Mouse (Mus musculus) forebrain, embryonic 11.5 days (tissue): ENCODE results near the gene Ccdc106. TPM values are rescaled to one million over a fixed set of nuclear protein-coding genes. Genes with fewer than 3 reads are reported as not detected.
A peak's percentile ranks its signal among the peaks of the same experiment; 100 is the strongest.

ENCODE experiments used
- ATAC-seq: fragments of 200-750 bp; cut with Nextera tagmentation; replicated peaks from 2 replicates; pipeline ENCODE4 v1.8.0; 2017; ENCODE audit warnings: moderate TSS enrichment; ENCODE audit not compliant: low FRiP score
- DNase-seq: peaks from one replicate; pipeline ENCODE4 v3.0.0-alpha.2; 2017; ENCODE audit warnings: low spot score
- H3K27ac ChIP-seq: fragments of 300-500 bp; sonication (generic); 2 replicates; pipeline ENCODE4 v1.5.1; 2014; ENCODE audit warnings: low read depth, low read length
- H3K27me3 ChIP-seq: fragments of 300-500 bp; sonication (generic); 2 replicates; pipeline ENCODE4 v1.6.1; 2014; ENCODE audit warnings: mild to moderate bottlenecking, low read length, mixed read lengths; ENCODE audit not compliant: control insufficient read depth, insufficient read depth
- H3K36me3 ChIP-seq: fragments of 300-500 bp; sonication (generic); 2 replicates; pipeline ENCODE4 v1.6.1; 2014; ENCODE audit warnings: mild to moderate bottlenecking, low read length, moderate library complexity, mixed read lengths; ENCODE audit not compliant: control insufficient read depth, insufficient read depth
- H3K4me1 ChIP-seq: fragments of 300-500 bp; sonication (generic); replicated peaks from 2 replicates; pipeline ENCODE4 v1.6.1; 2014; ENCODE audit warnings: low read length, mixed read lengths; ENCODE audit not compliant: control insufficient read depth, insufficient read depth
- H3K4me2 ChIP-seq: fragments of 300-500 bp; sonication (generic); 2 replicates; pipeline ENCODE4 v1.6.1; 2014; ENCODE audit warnings: low read depth, mild to moderate bottlenecking, low read length, moderate library complexity, mixed read lengths; ENCODE audit not compliant: severe bottlenecking
- H3K4me3 ChIP-seq: fragments of 300-500 bp; sonication (generic); 2 replicates; pipeline ENCODE4 v1.5.1; 2014; ENCODE audit warnings: low read depth, low read length
- H3K9ac ChIP-seq: fragments of 300-500 bp; sonication (generic); 2 replicates; pipeline ENCODE4 v1.6.1; 2014; ENCODE audit warnings: low read length
- H3K9me3 ChIP-seq: fragments of 300-500 bp; sonication (generic); 2 replicates; pipeline ENCODE4 v1.6.1; 2016; ENCODE audit warnings: low read length, mixed read lengths; ENCODE audit not compliant: control insufficient read depth
- WGBS: fragments of 180-500 bp; shearing (Covaris S2); extraction: QIAGEN DNeasy Blood & Tissue Kit; methylation state at CpG from one replicate; pipeline ENCODE4 v1.1.7; 2014; 5-methylcytosine and 5-hydroxymethylcytosine counted together
- polyA plus RNA-seq: library from polyadenylated mRNA; unstranded; fragments of >200 nt; fragmentation: Nextera tagmentation; extraction: Ambion mirVana; gene quantifications from 2 replicates; pipeline ENCODE4 v1.2.1, GENCODE M21; 2014

Gene Ccdc106
- polyA plus RNA-seq, 1 experiment from 2014 or later: 7.2 TPM

GRCm38 (mm10) chr7:5036136-5036535 lies 15.8 kb downstream of the Ccdc106 start:
- H3K27me3 ChIP-seq: no peaks in the 10 kb centered on the region
- ATAC-seq: no peak
- no peak overlapping the region for H3K9ac ChIP-seq
- 91% methylated on average over 9 of the region's 9 CpGs for WGBS
- peaks cover 22% of the 10 kb centered on the region for H3K36me3 ChIP-seq
- no peak for DNase-seq
- peaks cover 9% of the 10 kb centered on the region for H3K9me3 ChIP-seq
- H3K4me3 ChIP-seq: no peak overlapping the region
- no peak overlapping the region for H3K4me2 ChIP-seq
- H3K4me1 ChIP-seq: no peaks in the 10 kb centered on the region
- H3K27ac ChIP-seq: no peak overlapping the region

DNA sequence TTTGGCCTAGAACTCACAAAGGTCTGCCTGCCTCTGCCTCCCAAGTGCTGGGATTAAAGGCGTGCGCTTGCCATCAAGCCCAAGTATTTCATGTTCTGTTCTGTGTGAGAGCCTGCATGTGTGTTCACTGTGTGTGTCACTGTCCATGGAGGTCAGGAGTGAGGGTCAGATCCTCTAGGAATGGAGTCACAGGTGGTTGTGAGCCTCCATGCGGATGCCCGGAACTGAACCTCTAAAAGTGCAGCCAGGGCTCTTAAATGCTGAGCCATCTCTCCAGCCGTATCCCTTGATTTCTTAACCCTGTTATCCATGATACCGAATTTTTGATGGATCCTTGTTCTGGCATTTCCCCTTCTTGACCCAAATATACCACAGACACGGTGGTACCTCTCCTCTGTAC lies 16.7 kb downstream of the Ccdc106 start:
- H3K36me3 ChIP-seq: peaks cover 13% of the 10 kb centered on the region

GRCm38 (mm10) chr7:5037467-5037866 lies 17.1 kb downstream of the Ccdc106 start:
- peak overlapping the region; percentile 49; the same call in 1 of the 2 replicates for H3K4me2 ChIP-seq
- H3K4me1 ChIP-seq: no peaks in the 10 kb centered on the region
- peaks cover 8% of the 10 kb centered on the region; the same call in 1 of the 2 replicates for H3K36me3 ChIP-seq
- no peak for ATAC-seq
- no peaks in the 10 kb centered on the region for H3K9me3 ChIP-seq
- no peaks in the 10 kb centered on the region for H3K27me3 ChIP-seq
- no peak overlapping the region for H3K27ac ChIP-seq
- 88% methylated on average over 8 of the region's 8 CpGs for WGBS
- no peak overlapping the region for H3K9ac ChIP-seq
- DNase-seq: no peak
- H3K4me3 ChIP-seq: no peak overlapping the region

More for the DNA sequence above, 16.7 kb downstream of the Ccdc106 start:
- Histone ChIP-seq H3K9ac (no peak overlapping the region), H3K27ac (no peak overlapping the region), H3K4me2 (no peak overlapping the region), H3K9me3 (peaks cover under 1% of the 10 kb centered on the region; the same call in 1 of the 2 replicates), H3K4me1 (no peaks in the 10 kb centered on the region), H3K27me3 (no peaks in the 10 kb centered on the region), H3K4me3 (no peak overlapping the region)
- DNase-seq: no peak
- ATAC-seq: no peak
- WGBS: 94% methylated on average over 7 of the region's 7 CpGs

DNA sequence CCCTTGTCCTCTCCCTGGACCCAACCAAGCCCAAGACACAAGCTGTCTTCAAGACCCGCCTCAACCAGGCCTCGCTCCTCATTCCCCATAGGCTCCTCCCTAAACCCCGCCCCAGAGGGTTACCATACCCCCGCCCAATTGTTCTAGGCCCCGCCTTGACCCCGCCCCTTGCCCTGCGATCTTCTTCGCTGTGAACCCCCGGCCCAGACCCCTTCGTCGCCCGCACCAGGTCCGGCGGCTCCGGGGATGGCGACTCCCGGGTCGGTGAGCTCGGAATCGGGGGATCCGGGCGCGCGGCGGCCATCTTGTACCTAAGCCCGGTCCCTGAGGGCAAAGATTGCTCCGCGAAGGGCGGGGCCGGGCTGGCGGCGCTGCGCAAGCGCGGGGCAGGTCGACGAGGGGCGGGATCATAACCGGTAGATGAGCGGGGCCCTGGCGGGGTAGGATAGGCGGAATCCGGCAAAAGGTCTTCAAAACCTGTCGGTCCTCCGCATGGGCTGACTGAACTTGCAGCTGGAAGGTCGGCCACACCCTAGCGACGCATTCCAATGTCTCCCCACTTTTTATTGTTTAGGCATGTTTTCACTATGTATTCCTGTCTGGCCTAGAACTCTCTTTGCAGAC lies 17.9 kb downstream of the Ccdc106 start, which contains the start of gene Zfp784:
TSS of gene Zfp784 (minus strand) at position 338 of the 624 bp plus-strand sequence.
- WGBS: under 1% methylated on average over 48 of the region's 48 CpGs
- peaks cover 2% of the 10 kb centered on the region; the same call in 1 of the 2 replicates for H3K36me3 ChIP-seq
- DNase-seq (peak; percentile 95), ATAC-seq (peak; percentile 96)
- H3K4me2 ChIP-seq: peak within 1 kb of the TSS; percentile 49
- peak within 1 kb of the TSS; percentile 93 for H3K27ac ChIP-seq
- peak within 1 kb of the TSS; percentile 75 for H3K9ac ChIP-seq
- peak within 1 kb of the TSS; percentile 64 for H3K4me3 ChIP-seq
- no peaks in the 10 kb centered on the region for H3K27me3 ChIP-seq
- H3K9me3 ChIP-seq: no peaks in the 10 kb centered on the region
- no peaks in the 10 kb centered on the region for H3K4me1 ChIP-seq

- H3K27me3 ChIP-seq: no peaks in the 10 kb centered on the region
- no peak for ATAC-seq
- no peak for DNase-seq
- H3K4me1 ChIP-seq: no peaks in the 10 kb centered on the region
- WGBS: 39% methylated on average over 5 of the region's 5 CpGs
- peak overlapping the region; percentile 64 for H3K4me3 ChIP-seq
- H3K4me2 ChIP-seq: peak overlapping the region; percentile 49
- H3K36me3 ChIP-seq: peaks cover 2% of the 10 kb centered on the region; the same call in 1 of the 2 replicates
- H3K9ac ChIP-seq: peak overlapping the region; percentile 75
- no peaks in the 10 kb centered on the region for H3K9me3 ChIP-seq
- peak overlapping the region; percentile 93; the same call in 1 of the 2 replicates for H3K27ac ChIP-seq
Measured at GRCm38 (mm10) chr7:5038940-5039339, 18.6 kb downstream of the Ccdc106 start.

DNA sequence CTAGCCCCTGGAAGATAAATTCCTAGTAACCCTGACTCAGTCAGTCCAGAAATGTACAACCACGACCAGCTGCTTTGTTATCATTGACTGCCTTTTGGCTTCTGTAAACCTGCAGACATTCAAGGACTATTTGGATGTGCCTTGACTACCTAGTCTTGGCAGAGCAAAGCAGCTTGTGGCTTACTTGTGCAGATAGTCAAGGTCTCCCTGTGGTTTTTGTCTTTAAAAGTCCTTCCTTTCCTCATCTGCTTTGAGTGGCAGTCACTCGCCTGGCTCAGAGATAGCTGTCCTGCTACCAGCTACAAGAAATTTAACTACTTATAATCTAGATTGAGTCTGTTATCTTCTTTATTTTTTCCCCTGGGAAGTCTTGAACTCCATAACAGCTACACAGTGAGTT lies 24.6 kb downstream of the Ccdc106 start:
- Histone ChIP-seq H3K4me1 (no peaks in the 10 kb centered on the region), H3K27me3 (no peaks in the 10 kb centered on the region), H3K27ac (no peak overlapping the region), H3K9ac (no peak overlapping the region), H3K4me3 (no peak overlapping the region), H3K36me3 (no peaks in the 10 kb centered on the region), H3K4me2 (no peak overlapping the region), H3K9me3 (no peaks in the 10 kb centered on the region)
- DNase-seq (no peak), ATAC-seq (no peak)
- WGBS: 77% methylated on average over 2 of the region's 2 CpGs

DNA sequence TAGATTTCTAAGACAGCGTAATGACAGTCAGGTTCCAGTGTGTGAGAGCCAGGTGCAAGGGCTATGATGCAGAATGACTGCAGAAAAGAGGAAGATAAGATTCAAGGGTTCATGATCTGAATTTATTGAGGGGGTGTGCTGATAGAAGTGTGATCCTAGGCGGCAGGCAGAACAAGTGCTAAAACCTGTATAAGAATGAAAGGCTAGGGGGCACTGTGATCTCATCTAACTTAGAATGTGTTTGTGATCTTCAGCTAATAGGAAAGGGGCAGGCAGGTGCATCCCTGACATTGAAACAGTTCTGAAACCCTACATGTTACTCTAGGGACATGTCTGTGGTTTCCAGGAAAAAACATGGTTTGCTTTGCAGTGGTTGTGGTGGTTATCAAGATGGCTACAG lies 25.8 kb downstream of the Ccdc106 start:
- Histone ChIP-seq H3K36me3 (no peaks in the 10 kb centered on the region), H3K4me1 (no peaks in the 10 kb centered on the region), H3K4me2 (no peak overlapping the region), H3K9ac (no peak overlapping the region), H3K4me3 (no peak overlapping the region), H3K27ac (no peak overlapping the region), H3K27me3 (no peaks in the 10 kb centered on the region), H3K9me3 (no peaks in the 10 kb centered on the region)
- no peak for DNase-seq
- ATAC-seq: no peak
- 72% methylated on average over 2 of the region's 2 CpGs for whole genome bisulfite sequencing

DNA sequence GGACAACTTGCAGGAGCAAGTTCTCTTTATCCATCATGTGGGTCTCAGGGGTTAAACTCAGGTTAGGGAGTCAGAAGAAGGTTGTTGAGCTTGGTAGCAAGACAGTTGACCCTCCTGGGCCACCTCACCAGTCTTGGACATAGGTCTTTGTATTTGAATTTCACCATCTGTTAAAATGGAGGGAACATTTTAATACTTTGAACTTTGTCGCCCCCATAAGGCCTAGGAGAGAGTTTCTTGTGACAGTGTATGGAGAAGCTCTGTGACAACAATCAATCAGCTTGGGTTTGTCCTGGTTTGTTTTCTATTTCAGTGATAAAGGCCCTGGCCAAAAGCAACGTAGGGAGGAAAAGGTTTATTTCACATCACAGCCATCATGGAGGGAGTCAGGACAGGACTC lies 27.0 kb downstream of the Ccdc106 start:
- Histone ChIP-seq H3K4me1 (peaks cover 4% of the 10 kb centered on the region), H3K4me3 (no peak overlapping the region), H3K4me2 (no peak overlapping the region), H3K36me3 (no peaks in the 10 kb centered on the region), H3K27me3 (peaks cover 3% of the 10 kb centered on the region; the same call in 1 of the 2 replicates), H3K27ac (no peak overlapping the region), H3K9ac (no peak overlapping the region), H3K9me3 (no peaks in the 10 kb centered on the region)
- ATAC-seq: no peak
- 41% methylated on average over 2 of the region's 2 CpGs for whole genome bisulfite sequencing
- no peak for DNase-seq
